Mouse (Mus musculus) MEL (cell line): ENCODE measurements around the gene Tmem177.

Source experiments
- CHD1 ChIP-seq: IDR thresholded peaks from 2 replicates; pipeline ENCODE4 v1.6.1; 2012; ENCODE audit warnings: low read depth, mild to moderate bottlenecking, inconsistent platforms, low read length, improper control_type of control experiment
- CTCF ChIP-seq, 3 experiments: IDR thresholded peaks in 2 of 3; conservative IDR thresholded peaks in 1 of 3; 2 replicates each; pipeline ENCODE4 v1.5.1; 2011 to 2012; ENCODE audit warnings: low read length in 3 of 3, low read depth in 2 of 3, mild to moderate bottlenecking in 2 of 3, improper control_type of control experiment in 1 of 3, inconsistent platforms in 1 of 3, mixed read lengths in 1 of 3, moderate library complexity in 1 of 3; ENCODE audit not compliant: control insufficient read depth in 1 of 3, insufficient read depth in 1 of 3, poor library complexity in 1 of 3, severe bottlenecking in 1 of 3
- E2F4 ChIP-seq: IDR thresholded peaks from 2 replicates; pipeline ENCODE4 v1.6.1; 2011; ENCODE audit warnings: low read depth, low read length, improper control_type of control experiment, borderline replicate concordance
- GATA1 ChIP-seq: IDR thresholded peaks from 2 replicates; pipeline ENCODE4 v1.6.1; 2011; ENCODE audit warnings: low read depth, low read length, improper control_type of control experiment
- MAFK ChIP-seq: IDR thresholded peaks from 2 replicates; pipeline ENCODE4 v1.6.1; 2011; ENCODE audit warnings: low read depth, mild to moderate bottlenecking, low read length, improper control_type of control experiment, borderline replicate concordance
- MAX ChIP-seq: IDR thresholded peaks from 2 replicates; pipeline ENCODE4 v1.6.1; 2011; ENCODE audit warnings: low read length, improper control_type of control experiment
- MEF2A ChIP-seq: IDR thresholded peaks from 2 replicates; pipeline ENCODE4 v1.6.1; 2014; ENCODE audit warnings: low read depth, mild to moderate bottlenecking, inconsistent platforms, low read length, improper control_type of control experiment; ENCODE audit not compliant: poor library complexity, insufficient replicate concordance, severe bottlenecking; ENCODE audit errors: extremely low read depth
- MYC ChIP-seq: IDR thresholded peaks from 2 replicates; pipeline ENCODE4 v1.6.1; 2011; ENCODE audit warnings: low read depth, mild to moderate bottlenecking, low read length, improper control_type of control experiment, moderate library complexity
- POLR2A ChIP-seq, 2 experiments: IDR thresholded peaks; 2 replicates each; pipeline ENCODE4 v1.6.1; 2011 to 2012; ENCODE audit warnings: low read length in 2 of 2, mild to moderate bottlenecking in 2 of 2, control low read depth in 1 of 2, improper control_type of control experiment in 1 of 2, low read depth in 1 of 2, moderate library complexity in 1 of 2; ENCODE audit not compliant: control insufficient read depth in 1 of 2, insufficient read depth in 1 of 2, poor library complexity in 1 of 2
- POLR2AphosphoS5 ChIP-seq: IDR thresholded peaks from 2 replicates; pipeline ENCODE4 v1.6.1; 2012; ENCODE audit warnings: low read depth, borderline replicate concordance, mild to moderate bottlenecking, inconsistent platforms, low read length, moderate library complexity, mixed read lengths
- SMC3 ChIP-seq: IDR thresholded peaks from 2 replicates; pipeline ENCODE4 v1.6.1; 2011; ENCODE audit warnings: low read depth, low read length, improper control_type of control experiment
- UBTF ChIP-seq: IDR thresholded peaks from 2 replicates; pipeline ENCODE4 v1.6.1; 2012; ENCODE audit warnings: low read depth, mild to moderate bottlenecking, inconsistent platforms, low read length, improper control_type of control experiment, moderate library complexity, borderline replicate concordance; ENCODE audit not compliant: insufficient read depth
- ZNF384 ChIP-seq: IDR thresholded peaks from 2 replicates; pipeline ENCODE4 v1.6.1; 2012; ENCODE audit warnings: low read depth, mild to moderate bottlenecking, inconsistent platforms, low read length, improper control_type of control experiment

DNA sequence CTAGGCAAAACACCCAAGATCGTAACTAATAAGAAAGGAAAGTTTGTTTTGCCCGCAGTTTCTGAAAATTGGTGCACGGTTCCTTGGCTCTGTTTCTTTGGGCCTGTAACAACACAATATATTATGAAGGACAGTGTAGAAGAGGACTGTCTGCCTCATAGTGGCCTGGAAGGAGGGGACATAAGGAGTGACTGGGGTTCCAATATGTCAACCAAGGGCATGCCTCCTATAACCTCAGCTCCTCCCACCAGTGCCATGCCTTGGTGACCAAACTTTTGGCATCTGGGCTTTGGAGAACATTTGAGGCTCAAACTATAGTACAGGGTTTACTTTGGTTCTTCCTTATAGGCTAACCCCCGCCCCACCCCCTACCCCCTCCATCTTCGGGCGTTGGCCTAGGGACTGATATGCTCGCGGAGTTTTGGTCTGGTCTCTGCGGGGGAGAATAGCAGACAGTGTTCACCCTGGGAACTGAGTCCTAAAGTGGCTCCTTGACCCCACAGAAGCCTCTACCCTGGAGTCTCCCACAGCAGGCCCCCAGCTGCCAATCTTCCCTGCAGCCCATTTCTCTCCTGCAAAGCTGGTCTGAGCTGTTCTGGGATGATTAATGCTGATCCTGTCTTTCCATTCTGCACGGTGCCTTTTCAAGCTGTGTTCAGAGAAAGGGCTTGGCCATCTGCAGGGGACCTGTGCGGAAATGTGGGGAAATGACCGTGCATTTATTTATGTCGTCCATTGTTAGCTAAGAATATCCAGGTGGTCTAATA, 44.4 kb downstream of the Tmem177 start:
- TF ChIP-seq CTCF (IDR thresholded peaks at IDR 0.05 in 2 of 3, conservative IDR thresholded peaks at IDR 0.05 in 1 of 3; ENCODE audit: control insufficient read depth in 1 of 3, insufficient read depth in 1 of 3, low read depth in 2 of 3, low read length in 3 of 3, poor library complexity in 1 of 3, severe bottlenecking in 1 of 3) (no peak), POLR2A (IDR thresholded peaks at IDR 0.05; ENCODE audit: control insufficient read depth in 1 of 2, insufficient read depth in 1 of 2, low read depth in 1 of 2, low read length in 2 of 2, poor library complexity in 1 of 2) (no peak), MYC (no peak), GATA1 (no peak), MAX (no peak), E2F4 (no peak), ZNF384 (no peak), POLR2AphosphoS5 (no peak), CHD1 (no peak), SMC3 (no peak), MAFK (no peak), MEF2A (no peak), UBTF (no peak)
